Mouse (Mus musculus): ENCODE measurements at regions not wholly inside any gene's neighbourhood (a gene's known extent, or its start where the extent isn't known, plus 50 kb on each side); places are given as distances from the start of the nearest gene placed in this dataset.

GRCm38 (mm10) chr2:116808554-116808953 is 69.9 kb upstream of the Tmco5 start:
- no peak for DNase-seq

- no peak for DNase-seq
Observed at GRCm38 (mm10) chr2:116810116-116810515, 68.4 kb upstream of the Tmco5 start.

GRCm38 (mm10) chr2:116812869-116813558 is 65.5 kb upstream of the Tmco5 start:
- DNase-seq: peak; percentile 4

GRCm38 (mm10) chr2:116813559-116813895 is 65.0 kb upstream of the Tmco5 start:
- DNase-seq: no peak

- no peak for DNase-seq
Observed at GRCm38 (mm10) chr2:116817134-116817533, 61.4 kb upstream of the Tmco5 start.

- no peak for DNase-seq
Observed at GRCm38 (mm10) chr2:116817561-116817960, 60.9 kb upstream of the Tmco5 start.

GRCm38 (mm10) chr2:116818550-116818949 is 59.9 kb upstream of the Tmco5 start:
- DNase-seq: no peak

GRCm38 (mm10) chr2:116819016-116819687 is 59.3 kb upstream of the Tmco5 start:
- DNase-seq: no peak

- no peak for DNase-seq
Observed at GRCm38 (mm10) chr2:116820831-116821745, 57.4 kb upstream of the Tmco5 start.
